Mouse (Mus musculus) limb, embryonic 11.5 days (tissue): Measurements from ENCODE around the gene Dusp13. TPM values are rescaled to one million over a fixed set of nuclear protein-coding genes. Genes with fewer than 3 reads are reported as not detected.

Experiments used
- ATAC-seq: fragments of 200-750 bp; cut with Nextera tagmentation; 2 replicates; pipeline ENCODE4 v1.8.0; 2017; ENCODE audit warnings: low read depth; ENCODE audit not compliant: insufficient number of reproducible peaks, low FRiP score, low TSS enrichment
- DNase-seq: peaks from one replicate; pipeline ENCODE4 v3.0.0-alpha.2; 2015; ENCODE audit warnings: low spot score
- H3K27ac ChIP-seq: fragments of 300-500 bp; sonication (generic); replicated peaks from 2 replicates; pipeline ENCODE4 v1.5.1; 2014; ENCODE audit warnings: low read depth, mild to moderate bottlenecking, low read length
- H3K27me3 ChIP-seq: fragments of 300-500 bp; sonication (generic); 2 replicates; pipeline ENCODE4 v1.6.1; 2014; ENCODE audit warnings: mild to moderate bottlenecking, low read length, mixed read lengths; ENCODE audit not compliant: control insufficient read depth, insufficient read depth
- H3K36me3 ChIP-seq: fragments of 300-500 bp; sonication (generic); 2 replicates; pipeline ENCODE4 v1.6.1; 2014; ENCODE audit warnings: mild to moderate bottlenecking, low read length, moderate library complexity, mixed read lengths; ENCODE audit not compliant: control insufficient read depth, insufficient read depth
- H3K4me1 ChIP-seq: fragments of 300-500 bp; sonication (generic); 2 replicates; pipeline ENCODE4 v1.6.1; 2014; ENCODE audit warnings: low read length, mixed read lengths; ENCODE audit not compliant: control insufficient read depth, insufficient read depth
- H3K4me2 ChIP-seq: fragments of 300-500 bp; sonication (generic); 2 replicates; pipeline ENCODE4 v1.6.1; 2014; ENCODE audit warnings: low read depth, mild to moderate bottlenecking, moderate library complexity; ENCODE audit not compliant: severe bottlenecking
- H3K4me3 ChIP-seq: fragments of 300-500 bp; sonication (generic); 2 replicates; pipeline ENCODE4 v1.5.1; 2014; ENCODE audit warnings: low read depth, low read length
- H3K9ac ChIP-seq: fragments of 300-500 bp; sonication (generic); 2 replicates; pipeline ENCODE4 v1.6.1; 2014; ENCODE audit warnings: mild to moderate bottlenecking, low read length
- H3K9me3 ChIP-seq: fragments of 300-500 bp; sonication (generic); 2 replicates; pipeline ENCODE4 v1.6.1; 2016; ENCODE audit warnings: low read length; ENCODE audit not compliant: control insufficient read depth
- WGBS: fragments of 180-500 bp; shearing (Covaris S2); extraction: QIAGEN DNeasy Blood & Tissue Kit; methylation state at CpG from one replicate; pipeline ENCODE4 v1.1.7; 2014; 5-methylcytosine and 5-hydroxymethylcytosine counted together
- polyA plus RNA-seq: library from polyadenylated mRNA; unstranded; fragments of >200 nt; fragmentation: Nextera tagmentation; extraction: Ambion mirVana; gene quantifications from 2 replicates; pipeline ENCODE4 v1.2.1, GENCODE M21; 2014

Gene Dusp13
- polyA plus RNA-seq, 1 experiment from 2014 or later, result 0.47 TPM

DNA sequence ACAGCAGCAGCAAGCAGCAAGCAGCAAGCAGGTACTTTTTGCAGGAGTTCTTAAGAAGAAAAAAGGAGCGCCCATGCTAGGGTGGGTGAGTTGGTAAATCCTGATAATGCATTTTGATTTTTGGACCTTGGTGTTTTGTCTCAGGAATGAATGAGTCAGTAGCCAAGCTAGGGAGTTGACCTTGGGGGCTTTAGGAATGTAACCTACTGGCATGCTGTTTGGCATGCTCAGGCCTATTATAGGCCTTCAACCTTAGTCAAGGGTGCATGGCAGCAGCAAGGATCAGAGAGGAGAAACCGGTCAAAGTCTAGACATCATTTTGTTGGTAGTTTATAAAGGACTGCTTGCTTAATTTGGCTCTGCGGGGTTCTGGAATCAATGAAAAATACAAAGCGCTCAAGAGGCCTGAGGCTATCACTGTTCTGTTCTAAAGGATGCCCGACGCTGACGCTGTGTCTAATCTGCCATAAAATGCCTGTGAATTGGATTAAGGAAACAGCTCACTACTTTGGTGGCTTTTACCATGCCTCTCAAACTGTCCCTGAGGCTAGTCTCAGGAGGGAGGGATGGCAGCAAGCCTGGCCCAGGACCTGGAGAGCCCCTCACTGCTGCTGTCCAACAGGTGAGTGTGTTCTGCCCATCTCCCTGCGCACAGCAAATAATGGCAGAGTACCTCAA, 28.8 kb downstream of the Dusp13 start:
- H3K4me3 ChIP-seq, result no peak overlapping the region
- no peaks in the 10 kb centered on the region for H3K9me3 ChIP-seq
- no peak overlapping the region for H3K9ac ChIP-seq
- H3K27me3 ChIP-seq, result no peaks in the 10 kb centered on the region
- DNase-seq (no peak), ATAC-seq (no peak)
- no peaks in the 10 kb centered on the region for H3K36me3 ChIP-seq
- H3K27ac ChIP-seq, result no peak overlapping the region
- no peak overlapping the region for H3K4me2 ChIP-seq
- H3K4me1 ChIP-seq, result peaks cover 7% of the 10 kb centered on the region
- WGBS, result 63% methylated on average over 8 of the region's 8 CpGs

DNA sequence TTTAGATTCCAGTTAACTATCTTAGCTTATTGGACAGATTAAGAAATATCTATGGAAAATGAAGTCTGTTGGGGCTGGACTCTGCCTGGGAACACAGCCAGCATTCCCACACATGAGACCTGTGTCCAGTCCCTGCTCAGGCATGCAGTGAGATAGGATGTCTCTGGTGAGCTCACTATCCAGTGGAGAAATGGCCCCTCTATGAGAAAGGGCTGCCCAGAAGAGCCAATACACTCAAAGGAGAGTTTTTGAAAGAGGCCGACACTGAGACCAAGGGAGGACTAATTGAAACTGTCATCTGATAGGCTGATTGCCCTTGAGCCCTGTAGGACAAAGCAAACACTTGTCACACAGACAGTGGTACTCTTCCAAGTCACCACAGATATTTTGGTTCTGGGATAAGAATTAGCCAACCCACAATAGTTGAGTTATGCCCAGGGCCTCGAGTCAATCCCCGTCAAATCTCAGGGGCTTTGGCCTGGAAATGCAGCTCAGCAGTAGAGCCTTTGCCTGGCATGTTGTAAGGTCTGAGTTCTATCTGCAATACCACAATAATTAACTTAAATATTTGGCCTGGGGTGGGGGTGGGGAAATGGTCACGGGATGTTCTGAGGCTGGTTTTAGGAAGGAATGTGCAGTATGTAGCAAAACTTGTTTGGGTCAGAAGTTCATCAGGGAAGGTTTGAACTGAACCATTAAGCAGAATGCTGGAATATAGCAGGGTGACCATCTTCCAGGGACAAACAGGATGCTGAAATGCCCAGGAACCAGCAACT, 30.4 kb downstream of the Dusp13 start:
- no peak overlapping the region for H3K9ac ChIP-seq
- H3K4me1 ChIP-seq, result peaks cover 7% of the 10 kb centered on the region
- no peaks in the 10 kb centered on the region for H3K27me3 ChIP-seq
- H3K27ac ChIP-seq, result no peak overlapping the region
- ATAC-seq (no peak), DNase-seq (no peak)
- WGBS, result 83% methylated on average over 4 of the region's 4 CpGs
- H3K9me3 ChIP-seq, result no peaks in the 10 kb centered on the region
- H3K4me2 ChIP-seq, result no peak overlapping the region
- no peaks in the 10 kb centered on the region for H3K36me3 ChIP-seq
- H3K4me3 ChIP-seq, result no peak overlapping the region

DNA sequence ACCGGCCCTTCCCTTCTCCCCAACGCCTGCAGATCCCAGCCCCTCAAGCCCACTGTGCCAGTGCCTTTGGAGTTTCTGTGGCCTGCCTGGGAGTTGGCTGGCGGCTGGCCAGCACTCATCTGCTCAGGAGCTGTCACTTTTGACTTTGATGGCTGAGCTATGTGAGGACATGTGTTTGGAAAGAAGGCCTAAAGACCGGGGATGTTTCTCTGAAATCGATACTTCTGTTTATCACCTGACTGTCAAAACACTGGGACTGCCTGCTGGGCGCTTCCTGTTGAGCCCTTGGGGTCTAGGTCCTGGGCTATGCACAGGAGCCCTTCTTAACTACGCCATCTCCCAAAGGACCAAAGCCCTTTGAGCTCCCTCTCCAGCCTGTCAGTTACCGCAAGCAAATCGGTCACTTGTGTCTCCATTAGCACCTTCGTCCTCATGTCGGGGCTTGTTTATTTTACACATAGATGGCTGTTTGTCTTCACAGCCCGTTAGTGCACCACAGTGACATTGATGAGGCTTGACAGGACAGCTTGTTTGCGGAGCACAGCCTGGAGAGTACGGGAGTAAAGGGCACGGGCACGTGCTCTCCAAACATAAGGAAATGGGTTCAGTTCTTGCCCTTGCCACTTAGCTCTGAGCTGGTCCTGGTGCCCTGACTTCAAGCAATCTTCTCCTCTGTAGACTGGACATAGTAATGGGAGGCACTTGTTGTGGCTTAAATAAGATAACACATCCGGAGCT, 31.2 kb downstream of the Dusp13 start:
- Histone ChIP-seq H3K36me3 (no peaks in the 10 kb centered on the region), H3K27ac (no peak overlapping the region), H3K27me3 (no peaks in the 10 kb centered on the region), H3K4me1 (peaks cover 7% of the 10 kb centered on the region), H3K4me3 (no peak overlapping the region), H3K4me2 (no peak overlapping the region), H3K9me3 (no peaks in the 10 kb centered on the region), H3K9ac (no peak overlapping the region)
- ATAC-seq (no peak), DNase-seq (no peak)
- WGBS, result 28% methylated on average over 17 of the region's 17 CpGs

DNA sequence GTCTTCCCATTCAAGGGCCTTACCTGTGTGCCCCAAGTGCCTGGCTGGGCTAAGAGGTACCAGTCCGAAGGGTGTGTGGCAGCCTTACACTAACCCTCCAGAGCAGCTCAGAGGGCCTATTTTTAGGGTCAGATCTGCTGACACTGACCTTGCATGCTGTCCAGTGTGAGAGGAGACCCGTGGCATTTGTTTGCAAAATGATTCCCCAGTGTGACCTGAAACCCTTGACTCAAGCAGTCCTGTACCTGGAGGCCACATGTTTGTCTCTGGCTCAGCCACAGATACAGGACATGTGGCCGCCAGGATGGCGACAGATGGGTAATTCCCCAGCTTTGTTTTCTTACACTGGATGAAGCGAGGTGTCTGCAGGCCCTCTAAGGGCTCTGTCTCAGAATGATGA, 36.5 kb downstream of the Dusp13 start, which contains the start of gene Dupd1:
TSS of gene Dupd1 (minus strand) at position 91 of the 400 bp plus-strand sequence.
- H3K9me3 ChIP-seq, result no peaks in the 10 kb centered on the region
- no peak within 1 kb of the TSS for H3K4me2 ChIP-seq
- WGBS, result 65% methylated on average over 5 of the region's 5 CpGs
- H3K27me3 ChIP-seq, result no peaks in the 10 kb centered on the region
- H3K4me1 ChIP-seq, result peaks cover 4% of the 10 kb centered on the region
- H3K27ac ChIP-seq, result no peak within 1 kb of the TSS
- H3K4me3 ChIP-seq, result no peak within 1 kb of the TSS
- DNase-seq, result no peak
- H3K9ac ChIP-seq, result no peak within 1 kb of the TSS
- H3K36me3 ChIP-seq, result no peaks in the 10 kb centered on the region
- ATAC-seq, result no peak

DNA sequence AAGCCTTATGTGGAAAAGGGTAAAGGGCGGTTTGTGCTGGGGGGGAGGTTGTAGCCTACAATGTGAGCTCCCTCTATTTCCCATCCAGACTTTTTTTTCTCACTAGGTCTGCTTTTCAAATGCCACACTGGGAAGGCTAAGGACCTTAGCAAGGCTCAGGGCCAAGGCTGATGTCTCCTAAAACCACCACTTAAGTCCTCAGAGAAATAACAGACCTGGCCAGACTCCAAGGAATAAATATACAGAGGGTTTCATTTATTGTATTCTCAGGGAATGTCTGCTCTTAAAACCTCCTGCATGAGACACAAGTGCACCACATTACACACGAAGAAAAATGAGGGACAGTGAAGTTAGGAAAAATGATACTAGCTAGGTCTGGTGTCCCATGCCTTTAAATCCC, 39.8 kb downstream of the Dusp13 start:
- Histone ChIP-seq H3K9me3 (no peaks in the 10 kb centered on the region), H3K9ac (no peak overlapping the region), H3K4me3 (no peak overlapping the region), H3K36me3 (no peaks in the 10 kb centered on the region), H3K27me3 (no peaks in the 10 kb centered on the region), H3K4me2 (no peak overlapping the region), H3K4me1 (peaks cover 5% of the 10 kb centered on the region; the same call in 1 of the 2 replicates), H3K27ac (no peak overlapping the region)
- DNase-seq (no peak), ATAC-seq (no peak)
- 82% methylated on average over 2 of the region's 2 CpGs for WGBS

DNA sequence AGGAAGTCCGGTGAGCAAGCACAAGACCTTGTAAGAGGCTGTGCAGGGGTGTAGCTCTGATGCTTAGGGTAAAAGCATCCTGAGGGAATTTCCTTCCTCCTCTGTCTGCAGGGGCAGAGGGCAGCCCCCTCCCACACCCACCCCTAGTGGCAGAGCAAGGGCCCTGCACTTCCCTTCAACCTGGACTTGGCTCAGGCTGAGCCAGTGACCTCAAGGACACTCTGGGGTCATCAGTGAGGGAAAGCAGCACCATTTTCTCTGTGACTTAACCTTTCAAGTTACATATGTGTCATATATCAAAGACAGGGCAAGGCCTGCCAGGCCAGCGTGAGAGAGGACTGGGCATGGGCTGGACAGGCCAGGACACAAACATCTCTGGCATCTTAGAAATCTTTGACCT, 41.4 kb downstream of the Dusp13 start:
- no peak overlapping the region for H3K4me3 ChIP-seq
- H3K9ac ChIP-seq, result no peak overlapping the region
- ATAC-seq (no peak), DNase-seq (no peak)
- H3K4me1 ChIP-seq, result peaks cover 5% of the 10 kb centered on the region; the same call in 1 of the 2 replicates
- no peak overlapping the region for H3K4me2 ChIP-seq
- H3K36me3 ChIP-seq, result no peaks in the 10 kb centered on the region
- no peak overlapping the region for H3K27ac ChIP-seq
- no peaks in the 10 kb centered on the region for H3K27me3 ChIP-seq
- no peaks in the 10 kb centered on the region for H3K9me3 ChIP-seq
- WGBS, result 39% methylated on average over 2 of the region's 2 CpGs

DNA sequence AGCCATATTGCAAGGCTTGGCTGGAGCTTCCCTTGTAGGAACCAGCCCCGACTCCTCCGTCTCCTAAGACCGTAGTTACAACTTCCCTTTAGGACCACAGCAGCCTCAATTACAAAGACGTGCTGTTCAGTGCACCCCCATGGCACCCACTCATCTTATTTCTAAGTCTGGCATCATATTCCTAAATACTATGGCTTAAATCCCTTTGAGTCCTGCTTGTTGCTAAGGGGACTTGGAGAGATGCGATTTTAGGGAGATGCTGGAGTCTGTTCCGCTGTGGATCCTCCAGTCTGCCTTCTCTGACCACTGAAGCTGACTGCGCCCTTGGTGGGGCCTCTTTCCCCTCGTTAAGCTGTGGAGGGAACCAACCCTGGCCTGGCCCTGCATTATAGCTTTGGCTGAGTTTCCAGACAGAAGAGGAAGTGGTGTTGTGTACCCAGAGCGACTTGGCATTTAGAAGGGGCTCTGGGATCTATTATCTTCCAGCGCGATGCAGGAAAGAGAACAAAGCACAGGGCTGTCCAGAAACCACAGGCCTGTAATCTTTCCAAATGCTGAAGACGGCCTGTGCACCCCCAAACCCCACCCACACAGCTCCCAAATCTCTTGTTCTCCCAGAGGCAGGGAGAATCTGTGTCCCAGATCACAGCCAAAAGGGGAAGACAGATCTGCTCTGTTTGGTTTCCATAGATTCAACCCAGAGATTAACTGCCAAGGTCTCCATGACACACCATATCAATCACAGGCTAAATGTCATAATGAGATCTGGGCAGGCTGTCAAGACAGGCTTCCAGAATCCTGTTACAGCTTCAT, 44.0 kb downstream of the Dusp13 start:
- Histone ChIP-seq H3K4me2 (no peak overlapping the region), H3K9me3 (no peaks in the 10 kb centered on the region), H3K27ac (peak overlapping the region; percentile 65), H3K4me3 (no peak overlapping the region), H3K36me3 (no peaks in the 10 kb centered on the region), H3K27me3 (no peaks in the 10 kb centered on the region), H3K4me1 (peaks cover 5% of the 10 kb centered on the region; the same call in 1 of the 2 replicates), H3K9ac (no peak overlapping the region)
- ATAC-seq (0 out of 2 replicates have a peak, but pooled peaks have one; percentile 21), DNase-seq (peak; percentile 56)
- WGBS, result 54% methylated on average over 12 of the region's 12 CpGs

DNA sequence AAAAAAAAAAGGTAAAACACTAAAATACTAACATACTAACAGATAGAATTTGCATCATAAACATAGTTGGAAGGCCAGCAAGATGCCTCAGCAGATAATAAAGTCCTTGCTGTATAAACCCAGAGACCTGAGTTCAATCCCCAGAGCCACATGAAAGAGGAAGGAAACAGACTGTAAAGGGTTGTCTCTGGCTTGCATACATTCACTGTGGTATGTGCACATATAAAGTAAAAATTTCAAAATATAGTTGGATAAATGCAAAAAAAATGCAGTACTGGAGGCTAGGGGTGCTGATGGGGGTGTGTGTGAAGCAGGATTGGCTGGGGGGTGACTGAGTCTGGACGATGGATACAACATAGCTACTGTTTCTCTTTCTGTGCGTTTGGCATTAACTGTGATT, 45.5 kb downstream of the Dusp13 start:
- Histone ChIP-seq H3K4me2 (no peak overlapping the region), H3K9me3 (no peaks in the 10 kb centered on the region), H3K9ac (no peak overlapping the region), H3K27ac (no peak overlapping the region), H3K4me1 (peaks cover 2% of the 10 kb centered on the region; the same call in 1 of the 2 replicates), H3K4me3 (no peak overlapping the region), H3K27me3 (no peaks in the 10 kb centered on the region), H3K36me3 (no peaks in the 10 kb centered on the region)
- ATAC-seq, result no peak
- DNase-seq, result no peak
- 93% methylated on average over 2 of the region's 2 CpGs for WGBS
